Mouse (Mus musculus) right cerebral cortex, postnatal 4 days (tissue): ENCODE measurements around the gene Gm7903.
"Not testable (repeated sequence)": the region's sequence is repeated elsewhere in the genome, so short reads cannot be mapped to it uniquely, and the experiment has no call there.

ENCODE experiments used
- DNase-seq: peaks from one replicate; pipeline ENCODE4 v3.0.0-alpha.2; 2022

Gm7903 gene

DNA sequence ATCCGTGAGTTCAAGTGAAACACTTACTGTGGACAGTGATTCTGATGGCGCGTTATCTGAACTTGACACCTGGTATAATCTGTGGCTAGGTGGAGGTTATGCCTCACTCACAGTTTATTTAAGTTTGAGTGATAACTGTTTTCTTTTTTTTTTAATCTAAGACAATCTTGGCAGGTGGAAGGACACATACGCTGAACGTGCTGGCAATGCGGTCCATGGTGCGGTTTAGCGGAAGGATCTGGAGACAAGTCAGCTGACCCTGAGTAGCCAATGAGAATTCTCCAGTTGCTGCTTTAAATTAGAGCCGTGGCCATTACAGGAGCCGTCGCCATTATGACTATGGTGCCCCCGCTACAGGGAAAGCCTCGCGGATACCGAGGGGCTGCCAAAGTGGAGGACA is at the start of gene Gm7903:
Gm7903 (plus strand) TSS at position 301 of the 400 bp plus-strand sequence.
- not testable (repeated sequence) for DNase-seq

GRCm38 (mm10) chrX:135403578-135403977 is 30.1 kb upstream of the Gm7903 start:
- DNase-seq, result not testable (repeated sequence)

GRCm38 (mm10) chrX:135421203-135421602 is 12.4 kb upstream of the Gm7903 start:
- not testable (repeated sequence) for DNase-seq

- DNase-seq, result not testable (repeated sequence)
Measured at GRCm38 (mm10) chrX:135421824-135422223, 11.8 kb upstream of the Gm7903 start.

DNA sequence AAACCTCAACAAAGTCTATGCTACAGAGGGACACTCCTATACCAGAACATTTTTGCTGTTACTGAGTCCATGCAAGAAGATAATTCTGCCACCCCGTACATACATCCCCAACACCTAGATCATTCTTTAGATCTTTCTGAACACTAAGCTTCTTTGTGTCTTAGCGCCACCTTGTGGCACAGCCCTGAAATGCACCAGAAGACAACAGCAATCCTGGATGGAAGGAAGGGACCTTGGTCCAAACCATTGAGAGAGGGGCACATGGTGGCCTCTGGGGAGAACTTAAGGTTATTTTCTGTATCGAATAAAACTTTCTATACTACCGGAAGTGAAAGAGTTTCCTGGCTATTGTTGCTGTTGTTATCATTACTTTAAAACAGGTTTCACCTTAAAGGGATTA is 11.2 kb upstream of the Gm7903 start:
- DNase-seq, result not testable (repeated sequence)

- not testable (repeated sequence) for DNase-seq
Measured at GRCm38 (mm10) chrX:135464160-135464559, 30.5 kb downstream of the Gm7903 start.

- DNase-seq, result not testable (repeated sequence)
Measured at GRCm38 (mm10) chrX:135481902-135482301, 48.3 kb downstream of the Gm7903 start.

GRCm38 (mm10) chrX:135483183-135483582 is 49.5 kb downstream of the Gm7903 start:
- not testable (repeated sequence) for DNase-seq
